Mouse (Mus musculus): Measurements from ENCODE around the gene Ldlr. TPM values are rescaled to one million over a fixed set of nuclear protein-coding genes. Genes with fewer than 3 reads are reported as not detected.

The Ldlr gene
- polyA plus RNA-seq, 1 experiment: 34.1 TPM

DNA sequence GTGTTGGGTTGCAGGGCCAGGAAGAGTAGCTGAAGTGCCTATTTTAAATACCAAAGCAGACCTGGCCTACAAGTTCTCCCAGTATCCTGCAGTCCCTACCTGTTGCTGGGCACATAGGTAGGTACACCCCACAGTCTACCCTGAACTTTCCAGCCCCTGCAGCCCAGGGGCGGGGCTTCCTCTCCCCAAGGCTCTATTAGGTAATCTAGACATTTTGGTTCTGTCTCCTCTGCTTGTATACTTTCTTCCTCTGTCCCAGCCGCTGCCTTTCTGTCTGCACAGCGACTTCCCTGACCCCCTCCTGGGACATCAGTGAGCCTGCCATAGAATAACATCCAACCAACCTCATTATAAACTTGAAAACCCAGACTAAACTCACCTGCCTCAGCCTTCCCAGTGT is 27.1 kb downstream of the Ldlr start:
- Histone ChIP-seq H3K27me3 (ENCODE audit: control insufficient read depth, insufficient read depth, low read length) (no peaks in the 10 kb centered on the region), H3K27ac (ENCODE audit: insufficient read depth, low read length) (peak overlapping the region; percentile 98), H3K4me1 (ENCODE audit: control insufficient read depth, insufficient read depth, low read length) (peaks cover 66% of the 10 kb centered on the region), H3K4me3 (replicated peaks; ENCODE audit: insufficient read depth, low read depth, low read length) (no peak overlapping the region)
- WGBS: 78% methylated on average over 3 of the region's 3 CpGs
- DNase-seq: no peak
- TF ChIP-seq CTCF (IDR thresholded peaks at IDR 0.05; ENCODE audit: borderline replicate concordance, insufficient read depth, low read depth, low read length): no peak
- no peak for TF ChIP-seq POLR2A (IDR thresholded peaks at IDR 0.05; ENCODE audit: borderline replicate concordance, insufficient read depth, low read length)

DNA sequence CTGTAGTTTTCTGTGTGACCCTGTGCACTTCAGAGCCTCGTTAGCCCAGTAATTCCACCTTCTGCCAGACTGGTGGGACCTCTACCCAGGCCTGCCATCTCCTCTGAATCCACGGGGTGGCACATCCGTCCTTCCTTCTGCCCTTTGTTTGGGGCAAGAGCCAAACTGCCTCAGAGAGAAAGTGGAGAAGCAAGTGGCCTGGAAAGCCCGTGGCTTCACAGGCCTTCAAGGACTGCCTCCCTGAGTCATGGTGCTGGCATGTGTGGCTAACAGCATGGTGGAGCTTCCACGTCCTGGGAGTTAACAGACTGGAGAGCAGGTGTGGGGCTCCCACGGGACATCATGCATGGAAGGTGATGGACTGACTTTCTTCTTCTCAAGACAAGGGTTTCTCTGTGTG is 28.1 kb downstream of the Ldlr start:
- Histone ChIP-seq H3K27me3 (ENCODE audit: control insufficient read depth, insufficient read depth, low read length) (no peaks in the 10 kb centered on the region), H3K27ac (ENCODE audit: insufficient read depth, low read length) (peak overlapping the region; percentile 82), H3K4me1 (ENCODE audit: control insufficient read depth, insufficient read depth, low read length) (peaks cover 66% of the 10 kb centered on the region), H3K4me3 (replicated peaks; ENCODE audit: insufficient read depth, low read depth, low read length) (no peak overlapping the region)
- DNase-seq: peak; percentile 51 to 70
- 9% methylated on average over 6 of the region's 6 CpGs for WGBS
- no peak for TF ChIP-seq POLR2A (IDR thresholded peaks at IDR 0.05; ENCODE audit: borderline replicate concordance, insufficient read depth, low read length)
- peak; percentile 51; the same call in 1 of the 2 replicates for TF ChIP-seq CTCF (IDR thresholded peaks at IDR 0.05; ENCODE audit: borderline replicate concordance, insufficient read depth, low read depth, low read length)

DNA sequence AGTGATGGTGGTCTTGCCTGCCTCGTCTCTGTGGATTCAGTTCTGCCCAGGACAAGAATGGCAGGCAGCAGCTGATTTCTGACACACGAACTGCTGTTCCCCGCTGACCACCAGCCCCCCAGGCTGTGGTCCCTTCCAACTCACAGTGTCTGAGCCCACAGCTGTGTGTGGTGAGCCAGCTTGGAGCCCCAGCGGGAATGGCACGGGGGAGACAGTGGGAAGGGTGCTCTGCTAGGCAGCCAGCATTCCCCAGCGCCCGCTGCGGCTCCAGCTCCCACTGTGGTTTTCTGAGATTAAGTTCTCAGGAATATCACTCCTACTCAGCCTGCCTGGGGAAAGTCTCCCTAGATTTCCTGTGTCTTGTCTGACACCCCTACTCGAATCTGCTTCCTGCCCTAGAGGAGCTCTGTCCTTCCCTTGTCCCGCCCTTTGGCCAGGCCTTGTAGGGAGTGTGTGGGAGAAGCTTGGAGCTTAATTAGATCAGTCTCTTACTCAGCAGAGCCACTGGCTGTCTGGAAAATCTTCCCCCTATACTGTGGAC is 29.0 kb downstream of the Ldlr start:
- 67% methylated on average over 10 of the region's 10 CpGs for WGBS
- Histone ChIP-seq H3K27me3 (ENCODE audit: control insufficient read depth, insufficient read depth, low read length) (no peaks in the 10 kb centered on the region), H3K4me3 (replicated peaks; ENCODE audit: insufficient read depth, low read depth, low read length) (no peak overlapping the region), H3K27ac (ENCODE audit: insufficient read depth, low read length) (peak overlapping the region; percentile 82), H3K4me1 (ENCODE audit: control insufficient read depth, insufficient read depth, low read length) (peaks cover 61% of the 10 kb centered on the region)
- DNase-seq: no peak
- TF ChIP-seq POLR2A (IDR thresholded peaks at IDR 0.05; ENCODE audit: borderline replicate concordance, insufficient read depth, low read length): no peak
- no peak for TF ChIP-seq CTCF (IDR thresholded peaks at IDR 0.05; ENCODE audit: borderline replicate concordance, insufficient read depth, low read depth, low read length)

DNA sequence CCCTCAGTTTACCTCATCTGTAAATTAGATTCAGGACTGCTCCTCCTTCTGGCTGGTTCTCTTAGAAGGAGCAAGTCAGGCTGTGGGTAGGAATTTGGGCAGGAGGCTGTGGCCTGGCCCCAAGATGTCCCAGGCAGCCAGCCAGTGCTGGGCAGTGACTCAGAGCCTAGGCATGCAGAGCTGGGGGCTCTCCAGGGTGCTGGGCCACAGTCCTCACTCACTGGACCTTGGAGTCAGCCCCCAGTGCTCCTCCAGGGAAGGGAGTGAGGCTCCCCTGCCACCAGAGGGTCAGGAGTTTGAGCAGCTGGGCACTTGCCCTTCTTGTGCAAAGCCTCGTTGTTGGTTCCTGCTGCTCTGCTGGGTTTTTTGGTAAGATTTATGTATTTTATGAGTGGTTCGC is 30.7 kb downstream of the Ldlr start:
- TF ChIP-seq CTCF (IDR thresholded peaks at IDR 0.05; ENCODE audit: borderline replicate concordance, insufficient read depth, low read depth, low read length): no peak
- no peak for TF ChIP-seq POLR2A (IDR thresholded peaks at IDR 0.05; ENCODE audit: borderline replicate concordance, insufficient read depth, low read length)
- WGBS: 15% methylated on average over 2 of the region's 2 CpGs
- Histone ChIP-seq H3K4me1 (ENCODE audit: control insufficient read depth, insufficient read depth, low read length) (peaks cover 48% of the 10 kb centered on the region), H3K27me3 (ENCODE audit: control insufficient read depth, insufficient read depth, low read length) (no peaks in the 10 kb centered on the region), H3K27ac (ENCODE audit: insufficient read depth, low read length) (peak overlapping the region; percentile 55), H3K4me3 (replicated peaks; ENCODE audit: insufficient read depth, low read depth, low read length) (no peak overlapping the region)
- DNase-seq: peak; percentile 86 to 91

DNA sequence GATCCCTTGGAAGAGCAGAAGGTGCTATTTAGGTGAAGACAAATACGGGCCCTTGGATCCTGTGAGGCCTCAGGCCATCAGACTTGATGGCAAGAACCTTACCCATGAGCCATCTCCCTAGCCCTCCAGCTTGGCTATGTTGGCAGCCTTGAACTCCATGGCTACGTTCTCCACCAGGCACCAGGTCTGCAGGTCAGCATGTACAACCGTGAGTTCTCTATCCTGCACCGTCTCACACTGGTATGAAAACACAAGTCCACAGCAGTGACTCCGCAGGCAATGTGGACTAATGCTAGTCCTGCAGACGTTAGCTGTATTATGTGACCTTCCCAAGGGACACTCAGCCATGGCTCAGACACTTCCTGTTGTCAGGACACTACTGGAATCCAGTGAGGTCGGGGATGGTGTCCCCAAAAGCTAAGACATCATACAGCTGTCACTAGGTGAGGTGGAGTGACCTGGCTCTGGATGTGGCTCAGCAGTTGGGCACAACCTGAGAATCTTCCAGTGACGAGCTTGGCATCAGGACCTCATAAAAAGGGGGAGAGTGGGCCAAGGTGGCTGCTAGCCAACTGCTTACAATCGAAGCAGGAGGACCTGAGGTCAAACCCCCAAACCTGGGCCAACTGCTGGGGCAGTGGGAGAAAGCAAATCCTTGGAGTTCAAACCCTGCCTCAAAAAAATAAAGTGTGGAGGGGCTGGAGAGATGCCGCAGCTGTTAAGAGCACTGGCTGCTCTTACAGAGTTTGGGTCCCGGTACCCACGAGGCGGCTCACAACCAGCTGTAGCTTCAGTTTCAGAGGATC is 31.4 kb downstream of the Ldlr start:
- Histone ChIP-seq H3K4me1 (ENCODE audit: control insufficient read depth, insufficient read depth, low read length) (peaks cover 42% of the 10 kb centered on the region), H3K27ac (ENCODE audit: insufficient read depth, low read length) (peak overlapping the region; percentile 55), H3K27me3 (ENCODE audit: control insufficient read depth, insufficient read depth, low read length) (no peaks in the 10 kb centered on the region), H3K4me3 (replicated peaks; ENCODE audit: insufficient read depth, low read depth, low read length) (no peak overlapping the region)
- DNase-seq: no peak
- WGBS: 47% methylated on average over 13 of the region's 13 CpGs
- TF ChIP-seq POLR2A (IDR thresholded peaks at IDR 0.05; ENCODE audit: borderline replicate concordance, insufficient read depth, low read length): no peak
- no peak for TF ChIP-seq CTCF (IDR thresholded peaks at IDR 0.05; ENCODE audit: borderline replicate concordance, insufficient read depth, low read depth, low read length)

DNA sequence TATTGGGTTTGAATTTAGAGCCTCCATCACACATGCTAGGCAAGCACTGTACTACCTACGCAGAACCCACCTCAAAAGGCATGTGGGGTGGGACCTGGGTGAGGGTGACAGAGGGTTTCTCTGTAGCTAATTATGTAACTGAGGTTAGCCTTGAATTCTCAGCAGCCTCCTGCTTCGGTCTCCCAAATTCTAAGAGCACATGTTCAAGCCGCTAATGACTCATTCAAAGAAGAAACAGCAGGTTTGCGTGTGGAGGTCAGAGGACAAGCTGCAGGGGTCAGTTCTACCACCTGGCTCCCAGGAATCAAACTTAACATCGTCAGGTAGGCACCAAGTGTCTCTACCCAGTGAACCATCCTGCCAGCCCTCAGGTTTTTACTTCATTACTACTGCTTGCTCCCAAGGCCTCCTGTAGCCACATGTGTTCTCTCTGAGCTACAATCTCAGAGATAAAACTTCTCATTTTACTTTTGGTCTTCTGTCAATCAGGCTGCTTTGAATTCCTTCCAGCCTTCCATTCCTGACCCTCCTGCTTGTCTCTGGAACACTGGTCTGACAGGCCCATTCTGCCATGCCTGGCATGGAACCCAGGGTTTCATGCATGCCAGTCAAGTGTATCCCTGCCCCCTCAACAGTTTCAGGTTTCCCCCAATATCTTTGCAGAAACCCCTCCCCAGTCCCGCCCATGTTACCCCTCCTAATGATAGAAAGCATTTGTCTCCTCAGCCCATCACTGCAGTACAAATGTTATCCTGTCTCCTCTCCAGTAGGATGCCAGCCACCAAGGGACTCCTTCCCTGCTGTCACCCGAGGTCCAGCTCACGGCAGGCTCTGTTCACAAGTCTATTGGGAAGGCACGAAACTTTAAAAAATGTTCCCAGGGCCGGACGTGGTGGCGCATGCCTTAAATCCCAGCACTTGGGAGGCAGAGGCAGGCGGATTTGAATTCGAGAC is 35.6 kb downstream of the Ldlr start:
- DNase-seq: no peak
- no peak overlapping the region for H3K27ac ChIP-seq (ENCODE audit: insufficient read depth, low read length)
- no peaks in the 10 kb centered on the region for H3K27me3 ChIP-seq (ENCODE audit: control insufficient read depth, insufficient read depth, low read length)
- H3K4me1 ChIP-seq (ENCODE audit: control insufficient read depth, insufficient read depth, low read length): peaks cover 11% of the 10 kb centered on the region
- WGBS: 51% methylated on average over 14 of the region's 14 CpGs
- TF ChIP-seq CTCF (IDR thresholded peaks at IDR 0.05; ENCODE audit: borderline replicate concordance, insufficient read depth, low read depth, low read length): no peak
- TF ChIP-seq POLR2A (IDR thresholded peaks at IDR 0.05; ENCODE audit: borderline replicate concordance, insufficient read depth, low read length): no peak
- H3K4me3 ChIP-seq (replicated peaks; ENCODE audit: insufficient read depth, low read depth, low read length): no peak overlapping the region

DNA sequence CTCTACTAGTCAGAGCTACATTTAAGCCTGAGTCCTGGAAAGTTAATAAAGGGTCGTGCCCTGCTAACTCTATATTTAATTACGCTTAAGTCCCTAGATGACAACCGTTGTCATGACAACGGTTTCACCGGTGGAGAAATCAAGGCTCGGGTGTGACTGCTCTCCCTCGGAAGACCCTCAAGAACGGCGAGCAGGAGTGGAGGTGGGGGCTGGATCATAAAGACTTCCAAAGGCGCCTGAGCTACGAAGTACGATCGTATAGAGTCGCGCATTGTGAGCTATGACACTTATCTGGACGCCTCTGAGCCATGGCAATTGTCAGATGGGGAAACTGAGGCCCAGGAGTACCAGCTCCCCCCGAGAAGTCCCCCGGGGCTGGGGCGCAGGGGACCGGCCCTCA is 36.4 kb downstream of the Ldlr start:
- no peak for DNase-seq
- TF ChIP-seq POLR2A (IDR thresholded peaks at IDR 0.05; ENCODE audit: borderline replicate concordance, insufficient read depth, low read length) (no peak), CTCF (IDR thresholded peaks at IDR 0.05; ENCODE audit: borderline replicate concordance, insufficient read depth, low read depth, low read length) (no peak)
- H3K27ac ChIP-seq (ENCODE audit: insufficient read depth, low read length): no peak overlapping the region
- no peaks in the 10 kb centered on the region for H3K27me3 ChIP-seq (ENCODE audit: control insufficient read depth, insufficient read depth, low read length)
- WGBS: 2% methylated on average over 20 of the region's 20 CpGs
- H3K4me3 ChIP-seq (replicated peaks; ENCODE audit: insufficient read depth, low read depth, low read length): peak overlapping the region; percentile 41
- peaks cover 2% of the 10 kb centered on the region for H3K4me1 ChIP-seq (ENCODE audit: control insufficient read depth, insufficient read depth, low read length)
